Mouse (Mus musculus) intestine, postnatal 0 days (tissue): ENCODE results near the gene Olfr600. TPM values are rescaled to one million over a fixed set of nuclear protein-coding genes. Genes with fewer than 3 reads are reported as not detected.
"Not testable (repeated sequence)": the region's sequence is repeated elsewhere in the genome, so short reads cannot be mapped to it uniquely, and the experiment has no call there.

Experiments
- ATAC-seq: fragments of 200-750 bp; cut with Nextera tagmentation; 2 replicates; pipeline ENCODE4 v1.8.0; 2017; ENCODE audit warnings: mild to moderate bottlenecking, moderate TSS enrichment, moderate library complexity
- H3K27ac ChIP-seq: fragments of 300-500 bp; sonication (generic); 2 replicates; pipeline ENCODE4 v1.5.1; 2014; ENCODE audit warnings: mild to moderate bottlenecking, low read depth, low read length, moderate library complexity
- H3K27me3 ChIP-seq: fragments of 300-500 bp; sonication (generic); replicated peaks from 2 replicates; pipeline ENCODE4 v1.6.1; 2014; ENCODE audit warnings: low read length, mixed read lengths; ENCODE audit not compliant: control insufficient read depth, insufficient read depth
- H3K36me3 ChIP-seq: fragments of 300-500 bp; sonication (generic); 2 replicates; pipeline ENCODE4 v1.6.1; 2014; ENCODE audit warnings: mild to moderate bottlenecking, moderate library complexity; ENCODE audit not compliant: control insufficient read depth, insufficient read depth
- H3K4me1 ChIP-seq: fragments of 300-500 bp; sonication (generic); replicated peaks from 2 replicates; pipeline ENCODE4 v1.6.1; 2014; ENCODE audit warnings: antibody characterized with exemption, low read length, mixed read lengths; ENCODE audit not compliant: control insufficient read depth, insufficient read depth
- H3K4me2 ChIP-seq: fragments of 300-500 bp; sonication (generic); replicated peaks from 2 replicates; pipeline ENCODE4 v1.6.1; 2014; ENCODE audit warnings: low read depth, mild to moderate bottlenecking, moderate library complexity
- H3K4me3 ChIP-seq: fragments of 300-500 bp; sonication (generic); 2 replicates; pipeline ENCODE4 v1.5.1; 2014; ENCODE audit warnings: low read depth, low read length
- H3K9ac ChIP-seq: fragments of 300-500 bp; sonication (generic); 2 replicates; pipeline ENCODE4 v1.6.1; 2014; ENCODE audit warnings: mild to moderate bottlenecking, low read depth, low read length
- H3K9me3 ChIP-seq: fragments of 300-500 bp; sonication (generic); 2 replicates; pipeline ENCODE4 v1.6.1; 2016; ENCODE audit warnings: mixed run types; ENCODE audit not compliant: control insufficient read depth
- CTCF ChIP-seq: sonication (generic); IDR thresholded peaks from 2 replicates; pipeline ENCODE4 v1.5.1; 2016; ENCODE audit warnings: low read depth, mild to moderate bottlenecking, control low read depth, antibody characterized with exemption, moderate library complexity
- WGBS: fragments of 180-500 bp; shearing (Covaris S2); extraction: QIAGEN DNeasy Blood & Tissue Kit; methylation state at CpG from one replicate; pipeline ENCODE4 v1.1.7; 2014; 5-methylcytosine and 5-hydroxymethylcytosine counted together
- polyA plus RNA-seq: library from polyadenylated mRNA; unstranded; fragments of >200 nt; fragmentation: Nextera tagmentation; extraction: Ambion mirVana; gene quantifications from 2 replicates; pipeline ENCODE4 v1.2.1, GENCODE M21; 2015

Gene Olfr600
- polyA plus RNA-seq: not detected in 2 replicates

GRCm38 (mm10) chr7:103349569-103349968, at the start of gene Olfr600:
Gene Olfr600 (minus strand): TSS chr7:103349669.
- H3K36me3 ChIP-seq: no peaks in the 10 kb centered on the region
- no peaks in the 10 kb centered on the region for H3K4me1 ChIP-seq
- H3K27ac ChIP-seq: no peak within 1 kb of the TSS
- no peaks in the 10 kb centered on the region for H3K27me3 ChIP-seq
- no peaks in the 10 kb centered on the region for H3K9me3 ChIP-seq
- no peak for TF ChIP-seq CTCF
- H3K9ac ChIP-seq: no peak within 1 kb of the TSS
- H3K4me3 ChIP-seq: no peak within 1 kb of the TSS
- H3K4me2 ChIP-seq: no peak within 1 kb of the TSS
- ATAC-seq: no peak

GRCm38 (mm10) chr7:103398981-103399380, 49.5 kb upstream of the Olfr600 start:
- Histone ChIP-seq H3K9ac (no peak overlapping the region), H3K4me3 (no peak overlapping the region), H3K27me3 (no peaks in the 10 kb centered on the region), H3K36me3 (no peaks in the 10 kb centered on the region), H3K9me3 (no peaks in the 10 kb centered on the region), H3K4me2 (no peak overlapping the region), H3K4me1 (no peaks in the 10 kb centered on the region), H3K27ac (no peak overlapping the region)
- no peak for TF ChIP-seq CTCF
- 16% methylated on average over 1 of the region's 1 CpGs for WGBS
- no peak for ATAC-seq

- no peaks in the 10 kb centered on the region for H3K27me3 ChIP-seq
- H3K4me2 ChIP-seq: no peak overlapping the region
- no peak overlapping the region for H3K9ac ChIP-seq
- TF ChIP-seq CTCF: no peak
- no peaks in the 10 kb centered on the region for H3K4me1 ChIP-seq
- no peak for ATAC-seq
- H3K9me3 ChIP-seq: no peaks in the 10 kb centered on the region
- H3K36me3 ChIP-seq: no peaks in the 10 kb centered on the region
- no peak overlapping the region for H3K27ac ChIP-seq
- H3K4me3 ChIP-seq: no peak overlapping the region
These were observed 48.3 kb upstream of the Olfr600 start for GRCm38 (mm10) chr7:103397758-103398157.

GRCm38 (mm10) chr7:103386077-103386476, 36.6 kb upstream of the Olfr600 start, which contains the start of gene Olfr603:
Gene Olfr603 (minus strand): TSS chr7:103386177.
- no peak within 1 kb of the TSS for H3K4me3 ChIP-seq
- H3K36me3 ChIP-seq: no peaks in the 10 kb centered on the region
- no peaks in the 10 kb centered on the region for H3K9me3 ChIP-seq
- ATAC-seq: no peak
- no peaks in the 10 kb centered on the region for H3K27me3 ChIP-seq
- TF ChIP-seq CTCF: no peak
- no peak within 1 kb of the TSS for H3K9ac ChIP-seq
- no peaks in the 10 kb centered on the region for H3K4me1 ChIP-seq
- no peak within 1 kb of the TSS for H3K4me2 ChIP-seq
- no peak within 1 kb of the TSS for H3K27ac ChIP-seq

- TF ChIP-seq CTCF: no peak
- H3K27ac ChIP-seq: no peak within 1 kb of the TSS
- no peak within 1 kb of the TSS for H3K4me2 ChIP-seq
- WGBS: 90% methylated on average over 1 of the region's 1 CpGs
- H3K27me3 ChIP-seq: no peaks in the 10 kb centered on the region
- H3K4me3 ChIP-seq: no peak within 1 kb of the TSS
- H3K9me3 ChIP-seq: no peaks in the 10 kb centered on the region
- no peak for ATAC-seq
- H3K36me3 ChIP-seq: no peaks in the 10 kb centered on the region
- H3K4me1 ChIP-seq: no peaks in the 10 kb centered on the region
- H3K9ac ChIP-seq: no peak within 1 kb of the TSS
These were observed 13.1 kb upstream of the Olfr600 start, which contains the start of gene Olfr601 for GRCm38 (mm10) chr7:103362555-103362954. Gene Olfr601 (minus strand): TSS chr7:103362655.

- no peak for ATAC-seq
- no peaks in the 10 kb centered on the region for H3K36me3 ChIP-seq
- no peak within 1 kb of the TSS for H3K27ac ChIP-seq
- no peak within 1 kb of the TSS for H3K4me3 ChIP-seq
- H3K9ac ChIP-seq: no peak within 1 kb of the TSS
- no peak within 1 kb of the TSS for H3K4me2 ChIP-seq
- H3K4me1 ChIP-seq: no peaks in the 10 kb centered on the region
- H3K27me3 ChIP-seq: no peaks in the 10 kb centered on the region
- WGBS: 87% methylated on average over 1 of the region's 1 CpGs
- H3K9me3 ChIP-seq: no peaks in the 10 kb centered on the region
- TF ChIP-seq CTCF: no peak
These were observed 13.9 kb downstream of the Olfr600 start, which contains the start of gene Olfr599 for GRCm38 (mm10) chr7:103335617-103336016. Gene Olfr599 (plus strand): TSS chr7:103335917.

- ATAC-seq: no peak
- no peak within 1 kb of the TSS for H3K4me2 ChIP-seq
These were observed 26.2 kb downstream of the Olfr600 start, which contains the start of gene Olfr598 for GRCm38 (mm10) chr7:103323268-103323667. Gene Olfr598 (plus strand): TSS chr7:103323568.

GRCm38 (mm10) chr7:103316015-103316414, 33.5 kb downstream of the Olfr600 start, which contains the start of gene Olfr597:
Gene Olfr597 (plus strand): TSS chr7:103316315.
- WGBS: 85% methylated on average over 2 of the region's 2 CpGs
- not testable (repeated sequence) for H3K9ac ChIP-seq, H3K36me3 ChIP-seq, ATAC-seq, H3K4me3 ChIP-seq, H3K4me2 ChIP-seq, H3K9me3 ChIP-seq, H3K4me1 ChIP-seq, H3K27ac ChIP-seq, H3K27me3 ChIP-seq

More at GRCm38 (mm10) chr7:103323268-103323667, 26.2 kb downstream of the Olfr600 start, which contains the start of gene Olfr598:
- Histone ChIP-seq H3K36me3 (no peaks in the 10 kb centered on the region), H3K27me3 (no peaks in the 10 kb centered on the region), H3K4me1 (no peaks in the 10 kb centered on the region), H3K4me3 (no peak within 1 kb of the TSS), H3K9ac (no peak within 1 kb of the TSS), H3K9me3 (no peaks in the 10 kb centered on the region), H3K27ac (no peak within 1 kb of the TSS)
- no peak for TF ChIP-seq CTCF

GRCm38 (mm10) chr7:103305348-103305747, 44.1 kb downstream of the Olfr600 start, which contains the start of gene Olfr596:
Gene Olfr596 (plus strand): TSS chr7:103305648.
- H3K27me3 ChIP-seq: not testable (repeated sequence)

More at GRCm38 (mm10) chr7:103305348-103305747, 44.1 kb downstream of the Olfr600 start, which contains the start of gene Olfr596:
- H3K9me3 ChIP-seq, H3K4me1 ChIP-seq, ATAC-seq, H3K9ac ChIP-seq, H3K4me3 ChIP-seq, H3K36me3 ChIP-seq, H3K4me2 ChIP-seq, H3K27ac ChIP-seq: not testable (repeated sequence)
- 89% methylated on average over 2 of the region's 2 CpGs for WGBS
